Mouse (Mus musculus) heart, adult 2 months (tissue): Measurements from ENCODE around the gene Mturn. TPM values are rescaled to one million over a fixed set of nuclear protein-coding genes. Genes with fewer than 3 reads are reported as not detected.
A peak's percentile ranks its signal among the peaks of the same experiment; 100 is the strongest.

Source experiments
- DNase-seq, 2 experiments: peaks; one replicate each; pipeline ENCODE4 v3.0.0; 2021
- H3K27ac ChIP-seq: fragments of 200-600 bp; 2 replicates; pipeline ENCODE4 v1.8.1; 2022
- H3K27me3 ChIP-seq: fragments of 200-500 bp; 2 replicates; pipeline ENCODE4 v1.6.1; 2012; ENCODE audit warnings: mild to moderate bottlenecking, low read length, inconsistent platforms, mixed read lengths; ENCODE audit not compliant: control insufficient read depth, insufficient read depth
- H3K36me3 ChIP-seq: fragments of 200-500 bp; 2 replicates; pipeline ENCODE4 v1.6.1; 2012; ENCODE audit warnings: low read length, inconsistent platforms; ENCODE audit not compliant: control insufficient read depth, insufficient read depth
- H3K4me1 ChIP-seq: fragments of 200-500 bp; 2 replicates; pipeline ENCODE4 v1.6.1; 2011; ENCODE audit warnings: low read length; ENCODE audit not compliant: control insufficient read depth, insufficient read depth
- H3K4me3 ChIP-seq: fragments of 200-600 bp; 2 replicates; pipeline ENCODE4 v1.8.1; 2022
- H3K79me2 ChIP-seq: fragments of 200-500 bp; replicated peaks from 2 replicates; pipeline ENCODE4 v1.6.1; 2012; ENCODE audit warnings: mild to moderate bottlenecking, inconsistent platforms, low read length, moderate library complexity, mixed read lengths; ENCODE audit not compliant: control insufficient read depth, insufficient read depth
- H3K9ac ChIP-seq: fragments of 200-500 bp; 2 replicates; pipeline ENCODE4 v1.6.1; 2012; ENCODE audit warnings: low read depth, mild to moderate bottlenecking, control low read depth, inconsistent platforms, low read length, mixed read lengths
- CTCF ChIP-seq: fragments of 200-600 bp; IDR thresholded peaks from 2 replicates; pipeline ENCODE4 v1.8.1; 2022; ENCODE audit warnings: antibody characterized with exemption, mild to moderate bottlenecking, moderate library complexity
- EP300 ChIP-seq: fragments of 200-500 bp; IDR thresholded peaks from 2 replicates; pipeline ENCODE4 v1.6.1; 2011; ENCODE audit warnings: low read depth, low read length, control low read depth; ENCODE audit not compliant: insufficient read depth
- POLR2A ChIP-seq: fragments of 200-500 bp; IDR thresholded peaks from 2 replicates; pipeline ENCODE4 v1.6.1; 2011; ENCODE audit warnings: mild to moderate bottlenecking, low read depth, low read length, control low read depth; ENCODE audit not compliant: insufficient read depth
- WGBS: fragments of 180-500 bp; shearing (Covaris S2); methylation state at CpG from one replicate; pipeline ENCODE4 v1.1.7; 2018; 5-methylcytosine and 5-hydroxymethylcytosine counted together
- intact Hi-C: fragments of 180-260 bp; cut with DNase I; formaldehyde crosslinking; loops from one replicate; pipeline ENCODE4 v1.15.1; 2025
- polyA plus RNA-seq: library from polyadenylated mRNA; depleted of rRNA; stranded (reverse); fragments of >200 nt; gene quantifications from 2 replicates; pipeline ENCODE4 v1.2.3, GENCODE M21; 2012
- total RNA-seq, 2 experiments: library from RNA; stranded (reverse); gene quantifications; 2 replicates each; pipeline ENCODE4 v1.2.3; 2021

The Mturn gene
- total and polyA plus RNA-seq, 3 experiments: 5.4 to 16.3 (median 11.0) TPM

GRCm38 (mm10) chr6:54691368-54692116 lies 10.1 kb downstream of the Mturn start:
- peak in 1 of 2 experiments; percentile 21 for DNase-seq
- 54% methylated on average over 14 of the region's 14 CpGs for WGBS
- Histone ChIP-seq H3K4me1 (peaks cover 1% of the 10 kb centered on the region; the same call in 1 of the 2 replicates), H3K4me3 (no peak overlapping the region), H3K9ac (no peak overlapping the region), H3K36me3 (no peaks in the 10 kb centered on the region), H3K79me2 (no peaks in the 10 kb centered on the region), H3K27me3 (no peaks in the 10 kb centered on the region), H3K27ac (no peak overlapping the region)
- TF ChIP-seq EP300 (no peak), POLR2A (no peak)
- intact Hi-C loops: no loop called here

- DNase-seq: peak in 1 of 2 experiments; percentile 14
- no peaks in the 10 kb centered on the region for H3K27me3 ChIP-seq
- H3K4me1 ChIP-seq: peaks cover 1% of the 10 kb centered on the region; the same call in 1 of the 2 replicates
- no peaks in the 10 kb centered on the region for H3K36me3 ChIP-seq
- H3K27ac ChIP-seq: no peak overlapping the region
- H3K9ac ChIP-seq: no peak overlapping the region
- WGBS: 70% methylated on average over 1 of the region's 1 CpGs
- H3K79me2 ChIP-seq: no peaks in the 10 kb centered on the region
- no peak overlapping the region for H3K4me3 ChIP-seq
- intact Hi-C loops: no loop called here
- no peak for TF ChIP-seq POLR2A
- no peak for TF ChIP-seq EP300
- no peak for TF ChIP-seq CTCF
Observed at GRCm38 (mm10) chr6:54692201-54692600, 10.8 kb downstream of the Mturn start.

GRCm38 (mm10) chr6:54693286-54693685 lies 11.9 kb downstream of the Mturn start:
- Histone ChIP-seq H3K9ac (no peak overlapping the region), H3K27me3 (no peaks in the 10 kb centered on the region), H3K4me1 (peaks cover 1% of the 10 kb centered on the region; the same call in 1 of the 2 replicates), H3K36me3 (no peaks in the 10 kb centered on the region), H3K27ac (no peak overlapping the region), H3K4me3 (no peak overlapping the region), H3K79me2 (no peaks in the 10 kb centered on the region)
- DNase-seq: peak in 1 of 2 experiments; percentile 7
- 94% methylated on average over 6 of the region's 6 CpGs for WGBS
- no peak for TF ChIP-seq EP300
- no peak for TF ChIP-seq POLR2A
- TF ChIP-seq CTCF: no peak
- intact Hi-C loops: no loop called here

GRCm38 (mm10) chr6:54698691-54699476 lies 17.5 kb downstream of the Mturn start:
- 7% methylated on average over 24 of the region's 24 CpGs for WGBS
- intact Hi-C loops: loop anchor here (2.0 kb wide), 1 partner anchor 16 kb away; no protein-coding TSS in a partner anchor
- DNase-seq: peak in 1 of 2 experiments; percentile 25

GRCm38 (mm10) chr6:54699477-54700056 lies 18.1 kb downstream of the Mturn start:
- peaks cover 2% of the 10 kb centered on the region; the same call in 1 of the 2 replicates for H3K4me1 ChIP-seq
- intact Hi-C loops: loop anchor here (2.0 to 10.0 kb wide), 2 partner anchors 17 to 215 kb away; no protein-coding TSS in a partner anchor
- peak; percentile 79 to 88 for DNase-seq
- no peaks in the 10 kb centered on the region for H3K27me3 ChIP-seq
- H3K27ac ChIP-seq: peak overlapping the region; percentile 18
- H3K36me3 ChIP-seq: no peaks in the 10 kb centered on the region
- peak overlapping the region; percentile 53 for H3K4me3 ChIP-seq
- peak overlapping the region; percentile 47 for H3K9ac ChIP-seq
- TF ChIP-seq CTCF (no peak), POLR2A (peak; percentile 17; the same call in 1 of the 2 replicates)
- 3% methylated on average over 19 of the region's 19 CpGs for WGBS
- no peaks in the 10 kb centered on the region for H3K79me2 ChIP-seq

More at GRCm38 (mm10) chr6:54698691-54699476, 17.5 kb downstream of the Mturn start:
- peak overlapping the region; percentile 53 for H3K4me3 ChIP-seq
- H3K9ac ChIP-seq: peak overlapping the region; percentile 47
- peaks cover 2% of the 10 kb centered on the region; the same call in 1 of the 2 replicates for H3K4me1 ChIP-seq
- no peaks in the 10 kb centered on the region for H3K79me2 ChIP-seq
- TF ChIP-seq POLR2A: no peak
- TF ChIP-seq EP300: no peak
- TF ChIP-seq CTCF: no peak
- peak overlapping the region; percentile 18 for H3K27ac ChIP-seq
- no peaks in the 10 kb centered on the region for H3K27me3 ChIP-seq
- H3K36me3 ChIP-seq: no peaks in the 10 kb centered on the region
